Mouse (Mus musculus) layer of hippocampus, adult 2 months (tissue): Measurements from ENCODE around the gene Cnnm4. TPM values are rescaled to one million over a fixed set of nuclear protein-coding genes. Genes with fewer than 3 reads are reported as not detected.

Source experiments
- DNase-seq, 2 experiments: peaks; one replicate each; pipeline ENCODE4 v3.0.0; 2022; ENCODE audit warnings: low spot score in 2 of 2
- H3K27ac ChIP-seq: fragments of 200-600 bp; 2 replicates; pipeline ENCODE4 v1.8.1; 2022
- H3K4me3 ChIP-seq: fragments of 200-600 bp; 2 replicates; pipeline ENCODE4 v1.8.1; 2022; ENCODE audit warnings: mild to moderate bottlenecking
- CTCF ChIP-seq: fragments of 200-600 bp; conservative IDR thresholded peaks from 2 replicates; pipeline ENCODE4 v1.8.1; 2022; ENCODE audit warnings: antibody characterized with exemption, mild to moderate bottlenecking, moderate library complexity
- long read RNA-seq, 2 experiments: library from polyadenylated mRNA; stranded (forward); transcript quantifications; one replicate each; pipeline ENCODE4 v2.0.0; 2021; ENCODE audit warnings: borderline mapping rate in 2 of 2
- total RNA-seq, 2 experiments: library from RNA; stranded (reverse); gene quantifications; 2 replicates each; pipeline ENCODE4 v1.2.3; 2021

Cnnm4 gene
- 10 to 100 TPM; 16.9 to 17.2 TPM for total RNA-seq
- long read RNA-seq, experiment 1, partial matches to known transcripts = 0 of 1 reads
- long read RNA-seq, experiment 1, other reads (novel, unspliced or antisense) = 1 of 1 reads
- long read RNA-seq, experiment 2, partial matches to known transcripts = 0 of 1 reads
- long read RNA-seq, experiment 2, other reads (novel, unspliced or antisense) = 1 of 1 reads

- peak; percentile 77 to 82 for DNase-seq
- Histone ChIP-seq H3K4me3 (peak within 1 kb of the TSS; percentile 77), H3K27ac (peak within 1 kb of the TSS; percentile 85)
- TF ChIP-seq CTCF = peak; percentile 69
Measured at GRCm38 (mm10) chr1:36471181-36472105, at the start of gene Cnnm4. Cnnm4 (plus strand) TSS chr1:36471620.

- no peak for DNase-seq
- no peak overlapping the region for H3K27ac ChIP-seq
- TF ChIP-seq CTCF = no peak
- no peak overlapping the region for H3K4me3 ChIP-seq
Measured at GRCm38 (mm10) chr1:36429511-36429910, 41.9 kb upstream of the Cnnm4 start.

- Histone ChIP-seq H3K27ac (no peak overlapping the region), H3K4me3 (no peak overlapping the region)
- no peak for TF ChIP-seq CTCF
- no peak for DNase-seq
Measured at GRCm38 (mm10) chr1:36432999-36433398, 38.4 kb upstream of the Cnnm4 start.

- Histone ChIP-seq H3K4me3 (no peak overlapping the region), H3K27ac (no peak overlapping the region)
- no peak for DNase-seq
- TF ChIP-seq CTCF = no peak
Measured at GRCm38 (mm10) chr1:36433616-36434015, 37.8 kb upstream of the Cnnm4 start.

GRCm38 (mm10) chr1:36435071-36435470 is 36.3 kb upstream of the Cnnm4 start:
- no peak for TF ChIP-seq CTCF
- no peak for DNase-seq
- Histone ChIP-seq H3K27ac (no peak overlapping the region), H3K4me3 (no peak overlapping the region)

GRCm38 (mm10) chr1:36436515-36436914 is 34.9 kb upstream of the Cnnm4 start:
- DNase-seq = no peak
- Histone ChIP-seq H3K4me3 (no peak overlapping the region), H3K27ac (no peak overlapping the region)
- TF ChIP-seq CTCF = no peak

GRCm38 (mm10) chr1:36437223-36437622 is 34.2 kb upstream of the Cnnm4 start:
- no peak overlapping the region for H3K4me3 ChIP-seq
- DNase-seq = no peak
- TF ChIP-seq CTCF = no peak
- H3K27ac ChIP-seq = no peak overlapping the region

GRCm38 (mm10) chr1:36441101-36441500 is 30.3 kb upstream of the Cnnm4 start:
- Histone ChIP-seq H3K4me3 (no peak overlapping the region), H3K27ac (peak overlapping the region; percentile 70)
- no peak for TF ChIP-seq CTCF
- peak; percentile 74 to 88 for DNase-seq

- peak; percentile 46 for TF ChIP-seq CTCF
- DNase-seq = peak; percentile 97
- Histone ChIP-seq H3K4me3 (peak within 1 kb of the TSS; percentile 95), H3K27ac (peak within 1 kb of the TSS; percentile 88)
Measured at GRCm38 (mm10) chr1:36444471-36445464, 26.7 kb upstream of the Cnnm4 start, which contains the start of gene Lman2l. Lman2l (minus strand) TSS chr1:36445271.

- DNase-seq = no peak
- peak overlapping the region; percentile 95 for H3K4me3 ChIP-seq
- H3K27ac ChIP-seq = peak overlapping the region; percentile 88
- TF ChIP-seq CTCF = no peak
Measured at GRCm38 (mm10) chr1:36445508-36445907, 25.9 kb upstream of the Cnnm4 start.

- no peak for DNase-seq
- no peak overlapping the region for H3K27ac ChIP-seq
- no peak for TF ChIP-seq CTCF
- no peak overlapping the region for H3K4me3 ChIP-seq
Measured at GRCm38 (mm10) chr1:36446106-36446824, 25.2 kb upstream of the Cnnm4 start.

GRCm38 (mm10) chr1:36446841-36447240 is 24.6 kb upstream of the Cnnm4 start:
- H3K4me3 ChIP-seq = no peak overlapping the region
- no peak for TF ChIP-seq CTCF
- DNase-seq = no peak

More at GRCm38 (mm10) chr1:36446841-36447240, 24.6 kb upstream of the Cnnm4 start:
- H3K27ac ChIP-seq = no peak overlapping the region
